Mouse (Mus musculus): ENCODE results near the gene Snx29.

- TF ChIP-seq CTCF (IDR thresholded peaks at IDR 0.05; ENCODE audit: low read depth) (no peak), EP300 (IDR thresholded peaks at IDR 0.05; ENCODE audit: low read depth) (no peak)
These were observed 107.1 kb downstream of the Snx29 start for GRCm38 (mm10) chr16:11429784-11430183.

Data from liver, embryonic 14.5 days (tissue).